Mouse (Mus musculus) kidney, embryonic 14.5 days (tissue): ENCODE data around the gene Gal. TPM values are rescaled to one million over a fixed set of nuclear protein-coding genes. Genes with fewer than 3 reads are reported as not detected.

Experiments used
- ATAC-seq: fragments of 200-750 bp; cut with Nextera tagmentation; 2 replicates; pipeline ENCODE4 v1.8.0; 2017; ENCODE audit warnings: moderate number of reproducible peaks, mild to moderate bottlenecking, moderate TSS enrichment, moderate library complexity; ENCODE audit not compliant: low FRiP score, low TSS enrichment
- H3K27ac ChIP-seq: fragments of 300-500 bp; sonication (generic); 2 replicates; pipeline ENCODE4 v1.5.1; 2014; ENCODE audit warnings: low read depth, mild to moderate bottlenecking, low read length, moderate library complexity, mixed read lengths
- H3K27me3 ChIP-seq: fragments of 300-500 bp; sonication (generic); 2 replicates; pipeline ENCODE4 v1.6.1; 2014; ENCODE audit warnings: mild to moderate bottlenecking, low read length; ENCODE audit not compliant: control insufficient read depth, insufficient read depth
- H3K36me3 ChIP-seq: fragments of 300-500 bp; sonication (generic); 2 replicates; pipeline ENCODE4 v1.6.1; 2014; ENCODE audit warnings: low read length, mixed read lengths; ENCODE audit not compliant: control insufficient read depth, insufficient read depth
- H3K4me1 ChIP-seq: fragments of 300-500 bp; sonication (generic); 2 replicates; pipeline ENCODE4 v1.6.1; 2014; ENCODE audit warnings: low read length, mixed read lengths; ENCODE audit not compliant: control insufficient read depth, insufficient read depth
- H3K4me2 ChIP-seq: fragments of 300-500 bp; sonication (generic); replicated peaks from 2 replicates; pipeline ENCODE4 v1.6.1; 2014; ENCODE audit warnings: low read depth, mild to moderate bottlenecking, low read length
- H3K4me3 ChIP-seq: fragments of 300-500 bp; sonication (generic); 2 replicates; pipeline ENCODE4 v1.5.1; 2014; ENCODE audit warnings: mild to moderate bottlenecking, low read length
- H3K9ac ChIP-seq: fragments of 300-500 bp; sonication (generic); 2 replicates; pipeline ENCODE4 v1.6.1; 2014; ENCODE audit warnings: low read depth, mild to moderate bottlenecking, low read length, moderate library complexity
- H3K9me3 ChIP-seq: fragments of 300-500 bp; sonication (generic); 2 replicates; pipeline ENCODE4 v1.6.1; 2016; ENCODE audit warnings: low read length; ENCODE audit not compliant: control insufficient read depth
- WGBS: fragments of 180-500 bp; shearing (Covaris S2); extraction: QIAGEN DNeasy Blood & Tissue Kit; methylation state at CpG from one replicate; pipeline ENCODE4 v1.1.7; 2014; 5-methylcytosine and 5-hydroxymethylcytosine counted together
- polyA plus RNA-seq: library from polyadenylated mRNA; unstranded; fragments of >200 nt; fragmentation: Nextera tagmentation; extraction: Ambion mirVana; gene quantifications from 2 replicates; pipeline ENCODE4 v1.2.1, GENCODE M21; 2014

Gene Gal
- polyA plus RNA-seq, 1 experiment from 2014 or later, result not detected

GRCm38 (mm10) chr19:3376966-3377715, 37.2 kb downstream of the Gal start:
- Histone ChIP-seq H3K27ac (no peak overlapping the region), H3K4me1 (no peaks in the 10 kb centered on the region), H3K9ac (no peak overlapping the region), H3K4me3 (no peak overlapping the region), H3K36me3 (peaks cover 9% of the 10 kb centered on the region; the same call in 1 of the 2 replicates), H3K9me3 (no peaks in the 10 kb centered on the region), H3K27me3 (no peaks in the 10 kb centered on the region), H3K4me2 (no peak overlapping the region)
- WGBS, result 32% methylated on average over 4 of the region's 4 CpGs
- ATAC-seq, result no peak

- WGBS, result 61% methylated on average over 7 of the region's 7 CpGs
- Histone ChIP-seq H3K27ac (no peak overlapping the region), H3K9ac (no peak overlapping the region), H3K36me3 (peaks cover 10% of the 10 kb centered on the region; the same call in 1 of the 2 replicates), H3K4me3 (no peak overlapping the region), H3K27me3 (no peaks in the 10 kb centered on the region), H3K4me2 (no peak overlapping the region), H3K9me3 (no peaks in the 10 kb centered on the region), H3K4me1 (no peaks in the 10 kb centered on the region)
- ATAC-seq, result no peak
Measured at GRCm38 (mm10) chr19:3375945-3376495, 38.3 kb downstream of the Gal start.

GRCm38 (mm10) chr19:3374028-3374427, 40.3 kb downstream of the Gal start:
- no peak overlapping the region for H3K9ac ChIP-seq
- H3K9me3 ChIP-seq, result no peaks in the 10 kb centered on the region
- H3K4me3 ChIP-seq, result no peak overlapping the region
- H3K4me1 ChIP-seq, result no peaks in the 10 kb centered on the region
- H3K27ac ChIP-seq, result no peak overlapping the region
- H3K36me3 ChIP-seq, result peaks cover 11% of the 10 kb centered on the region; the same call in 1 of the 2 replicates
- H3K27me3 ChIP-seq, result no peaks in the 10 kb centered on the region
- WGBS, result 48% methylated on average over 2 of the region's 2 CpGs
- no peak for ATAC-seq
- H3K4me2 ChIP-seq, result no peak overlapping the region

- Histone ChIP-seq H3K9me3 (no peaks in the 10 kb centered on the region), H3K4me3 (no peak overlapping the region), H3K27me3 (no peaks in the 10 kb centered on the region), H3K27ac (no peak overlapping the region), H3K9ac (no peak overlapping the region), H3K4me2 (no peak overlapping the region), H3K36me3 (peaks cover 15% of the 10 kb centered on the region; the same call in 1 of the 2 replicates), H3K4me1 (no peaks in the 10 kb centered on the region)
- ATAC-seq, result no peak
- 58% methylated on average over 12 of the region's 12 CpGs for WGBS
Measured at GRCm38 (mm10) chr19:3373380-3373779, 41.0 kb downstream of the Gal start.

- H3K9me3 ChIP-seq, result no peaks in the 10 kb centered on the region
- H3K36me3 ChIP-seq, result peaks cover 18% of the 10 kb centered on the region; the same call in 1 of the 2 replicates
- WGBS, result 88% methylated on average over 3 of the region's 3 CpGs
- H3K4me2 ChIP-seq, result no peak overlapping the region
- H3K27ac ChIP-seq, result no peak overlapping the region
- no peak overlapping the region for H3K4me3 ChIP-seq
- H3K27me3 ChIP-seq, result no peaks in the 10 kb centered on the region
- H3K4me1 ChIP-seq, result no peaks in the 10 kb centered on the region
- no peak for ATAC-seq
- no peak overlapping the region for H3K9ac ChIP-seq
Measured at GRCm38 (mm10) chr19:3368276-3368675, 46.1 kb downstream of the Gal start.

- H3K4me3 ChIP-seq, result no peak overlapping the region
- H3K4me1 ChIP-seq, result no peaks in the 10 kb centered on the region
- no peak overlapping the region for H3K9ac ChIP-seq
- H3K9me3 ChIP-seq, result no peaks in the 10 kb centered on the region
- H3K27ac ChIP-seq, result no peak overlapping the region
- H3K36me3 ChIP-seq, result peaks cover 14% of the 10 kb centered on the region; the same call in 1 of the 2 replicates
- 92% methylated on average over 3 of the region's 3 CpGs for WGBS
- no peak overlapping the region for H3K4me2 ChIP-seq
- ATAC-seq, result no peak
- 0 out of 2 replicates have a peak, but pooled peaks cover 3% of the 10 kb centered on the region for H3K27me3 ChIP-seq
Measured at GRCm38 (mm10) chr19:3365089-3365488, 49.3 kb downstream of the Gal start.

GRCm38 (mm10) chr19:3363510-3363909, 50.8 kb downstream of the Gal start:
- no peak for ATAC-seq
- 93% methylated on average over 4 of the region's 4 CpGs for WGBS
- H3K4me3 ChIP-seq, result no peak overlapping the region

More at GRCm38 (mm10) chr19:3363510-3363909, 50.8 kb downstream of the Gal start:
- Histone ChIP-seq H3K27me3 (0 out of 2 replicates have a peak, but pooled peaks cover 3% of the 10 kb centered on the region), H3K9ac (no peak overlapping the region), H3K4me2 (no peak overlapping the region), H3K27ac (no peak overlapping the region), H3K9me3 (no peaks in the 10 kb centered on the region), H3K36me3 (peaks cover 7% of the 10 kb centered on the region; the same call in 1 of the 2 replicates), H3K4me1 (no peaks in the 10 kb centered on the region)
